Mouse (Mus musculus): ENCODE measurements around the gene Aagab. TPM values are rescaled to one million over a fixed set of nuclear protein-coding genes. Genes with fewer than 3 reads are reported as not detected.

Aagab gene
- polyA plus RNA-seq, 1 experiment from 2014 or later = 55.4 TPM

DNA sequence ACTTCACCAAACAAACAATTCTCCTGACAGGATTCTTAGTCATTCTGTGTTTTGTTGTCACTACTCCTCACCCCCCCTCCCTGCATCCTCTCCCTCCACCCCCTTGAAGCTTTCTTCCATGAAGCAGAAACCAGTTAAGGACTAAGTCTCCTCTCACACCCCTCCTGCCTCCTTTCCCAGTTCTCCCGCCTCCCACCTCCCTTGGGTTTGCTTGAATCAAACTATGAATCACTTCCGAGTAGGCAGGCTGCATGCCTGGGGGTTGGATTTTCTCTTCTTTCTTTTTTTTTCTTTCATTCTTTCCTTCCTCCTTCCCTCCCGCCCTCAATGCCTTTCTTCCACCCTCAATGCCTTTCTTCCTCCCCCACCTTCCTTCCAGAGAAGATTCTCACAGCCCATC lies 75.2 kb downstream of the Aagab start:
- Histone ChIP-seq H3K9me3 (ENCODE audit: control insufficient read depth, low read length) (no peaks in the 10 kb centered on the region), H3K36me3 (ENCODE audit: control insufficient read depth, insufficient read depth, low read length) (no peaks in the 10 kb centered on the region), H3K27me3 (ENCODE audit: control insufficient read depth, insufficient read depth, low read length) (no peaks in the 10 kb centered on the region), H3K4me2 (replicated peaks; ENCODE audit: low read depth, low read length) (no peak overlapping the region), H3K9ac (ENCODE audit: low read depth, low read length) (no peak overlapping the region), H3K4me1 (replicated peaks; ENCODE audit: control insufficient read depth, insufficient read depth, low read length) (no peaks in the 10 kb centered on the region), H3K4me3 (ENCODE audit: low read depth, low read length) (no peak overlapping the region), H3K27ac (ENCODE audit: low read depth, low read length) (no peak overlapping the region)
- ATAC-seq (ENCODE audit: low FRiP score) (no peak), DNase-seq (ENCODE audit: low spot score) (no peak)
- 76% methylated on average over 3 of the region's 3 CpGs for WGBS

DNA sequence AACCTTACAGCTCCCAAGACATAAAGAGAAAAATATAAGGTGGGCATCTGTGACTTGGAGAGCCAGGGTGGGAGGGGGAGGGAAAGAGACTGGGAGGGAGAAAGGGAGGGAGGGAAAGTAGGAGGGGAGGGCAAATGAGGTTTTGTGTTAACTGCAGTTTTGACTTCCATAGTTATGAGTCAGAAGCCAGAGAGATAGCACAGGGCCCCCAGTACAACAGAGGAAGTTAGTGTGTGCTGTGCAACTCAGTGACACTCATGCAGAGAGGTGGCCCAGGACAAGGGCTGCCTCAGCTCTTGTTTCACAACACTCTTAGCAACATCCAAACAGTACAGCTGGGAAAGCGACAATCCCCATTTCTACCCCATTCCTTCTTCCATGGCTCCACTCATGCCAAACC lies 75.6 kb downstream of the Aagab start:
- 86% methylated on average over 1 of the region's 1 CpGs for WGBS
- Histone ChIP-seq H3K9me3 (ENCODE audit: control insufficient read depth, low read length) (no peaks in the 10 kb centered on the region), H3K36me3 (ENCODE audit: control insufficient read depth, insufficient read depth, low read length) (no peaks in the 10 kb centered on the region), H3K27ac (ENCODE audit: low read depth, low read length) (no peak overlapping the region), H3K4me2 (replicated peaks; ENCODE audit: low read depth, low read length) (no peak overlapping the region), H3K4me3 (ENCODE audit: low read depth, low read length) (no peak overlapping the region), H3K9ac (ENCODE audit: low read depth, low read length) (no peak overlapping the region), H3K27me3 (ENCODE audit: control insufficient read depth, insufficient read depth, low read length) (no peaks in the 10 kb centered on the region), H3K4me1 (replicated peaks; ENCODE audit: control insufficient read depth, insufficient read depth, low read length) (no peaks in the 10 kb centered on the region)
- no peak for DNase-seq (ENCODE audit: low spot score)
- ATAC-seq (ENCODE audit: low FRiP score) = no peak

- ATAC-seq (ENCODE audit: low FRiP score) (no peak), DNase-seq (ENCODE audit: low spot score) (no peak)
- Histone ChIP-seq H3K4me2 (replicated peaks; ENCODE audit: low read depth, low read length) (no peak overlapping the region), H3K27ac (ENCODE audit: low read depth, low read length) (no peak overlapping the region), H3K4me3 (ENCODE audit: low read depth, low read length) (no peak overlapping the region), H3K36me3 (ENCODE audit: control insufficient read depth, insufficient read depth, low read length) (no peaks in the 10 kb centered on the region), H3K4me1 (replicated peaks; ENCODE audit: control insufficient read depth, insufficient read depth, low read length) (no peaks in the 10 kb centered on the region), H3K9ac (ENCODE audit: low read depth, low read length) (no peak overlapping the region), H3K9me3 (ENCODE audit: control insufficient read depth, low read length) (no peaks in the 10 kb centered on the region), H3K27me3 (ENCODE audit: control insufficient read depth, insufficient read depth, low read length) (no peaks in the 10 kb centered on the region)
- 89% methylated on average over 9 of the region's 9 CpGs for WGBS
These were observed 79.8 kb downstream of the Aagab start for GRCm38 (mm10) chr9:63682301-63682700.

GRCm38 (mm10) chr9:63682943-63683342 lies 80.5 kb downstream of the Aagab start:
- Histone ChIP-seq H3K9ac (ENCODE audit: low read depth, low read length) (no peak overlapping the region), H3K9me3 (ENCODE audit: control insufficient read depth, low read length) (no peaks in the 10 kb centered on the region), H3K4me3 (ENCODE audit: low read depth, low read length) (no peak overlapping the region), H3K27me3 (ENCODE audit: control insufficient read depth, insufficient read depth, low read length) (no peaks in the 10 kb centered on the region), H3K4me1 (replicated peaks; ENCODE audit: control insufficient read depth, insufficient read depth, low read length) (no peaks in the 10 kb centered on the region), H3K27ac (ENCODE audit: low read depth, low read length) (no peak overlapping the region), H3K4me2 (replicated peaks; ENCODE audit: low read depth, low read length) (no peak overlapping the region), H3K36me3 (ENCODE audit: control insufficient read depth, insufficient read depth, low read length) (no peaks in the 10 kb centered on the region)
- WGBS = 97% methylated on average over 2 of the region's 2 CpGs
- ATAC-seq (ENCODE audit: low FRiP score) (no peak), DNase-seq (ENCODE audit: low spot score) (no peak)

- ATAC-seq (ENCODE audit: low FRiP score) = no peak
- Histone ChIP-seq H3K27me3 (ENCODE audit: control insufficient read depth, insufficient read depth, low read length) (no peaks in the 10 kb centered on the region), H3K9ac (ENCODE audit: low read depth, low read length) (no peak overlapping the region), H3K27ac (ENCODE audit: low read depth, low read length) (no peak overlapping the region), H3K4me3 (ENCODE audit: low read depth, low read length) (no peak overlapping the region), H3K9me3 (ENCODE audit: control insufficient read depth, low read length) (no peaks in the 10 kb centered on the region), H3K4me1 (replicated peaks; ENCODE audit: control insufficient read depth, insufficient read depth, low read length) (no peaks in the 10 kb centered on the region), H3K36me3 (ENCODE audit: control insufficient read depth, insufficient read depth, low read length) (no peaks in the 10 kb centered on the region), H3K4me2 (replicated peaks; ENCODE audit: low read depth, low read length) (no peak overlapping the region)
- no peak for DNase-seq (ENCODE audit: low spot score)
- WGBS = 94% methylated on average over 6 of the region's 6 CpGs
These were observed 81.8 kb downstream of the Aagab start for GRCm38 (mm10) chr9:63684277-63684676.

DNA sequence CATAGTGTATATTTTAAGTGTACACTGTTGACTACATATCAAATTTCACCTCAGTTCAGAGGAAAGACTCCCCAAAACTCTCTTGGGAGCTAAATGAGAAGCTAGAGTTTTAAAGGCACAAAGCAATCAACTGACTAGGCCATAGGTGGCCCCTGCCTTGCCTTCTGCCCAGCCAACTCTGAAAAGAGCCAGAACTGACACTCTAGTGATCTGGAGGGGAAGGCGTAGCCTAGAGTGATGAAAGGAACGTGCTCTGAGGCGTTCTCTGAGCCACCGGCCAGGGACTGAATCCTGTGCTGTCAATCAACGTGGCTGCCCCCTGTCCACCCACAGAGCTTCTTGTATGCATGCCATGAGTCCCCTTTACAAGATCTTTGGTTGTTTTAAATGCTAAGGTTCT lies 82.9 kb downstream of the Aagab start:
- Histone ChIP-seq H3K4me3 (ENCODE audit: low read depth, low read length) (no peak overlapping the region), H3K27me3 (ENCODE audit: control insufficient read depth, insufficient read depth, low read length) (no peaks in the 10 kb centered on the region), H3K27ac (ENCODE audit: low read depth, low read length) (no peak overlapping the region), H3K4me1 (replicated peaks; ENCODE audit: control insufficient read depth, insufficient read depth, low read length) (no peaks in the 10 kb centered on the region), H3K9me3 (ENCODE audit: control insufficient read depth, low read length) (no peaks in the 10 kb centered on the region), H3K4me2 (replicated peaks; ENCODE audit: low read depth, low read length) (no peak overlapping the region), H3K9ac (ENCODE audit: low read depth, low read length) (no peak overlapping the region), H3K36me3 (ENCODE audit: control insufficient read depth, insufficient read depth, low read length) (0 out of 2 replicates have a peak, but pooled peaks cover 2% of the 10 kb centered on the region)
- DNase-seq (ENCODE audit: low spot score) = no peak
- no peak for ATAC-seq (ENCODE audit: low FRiP score)
- WGBS = 56% methylated on average over 5 of the region's 5 CpGs

DNA sequence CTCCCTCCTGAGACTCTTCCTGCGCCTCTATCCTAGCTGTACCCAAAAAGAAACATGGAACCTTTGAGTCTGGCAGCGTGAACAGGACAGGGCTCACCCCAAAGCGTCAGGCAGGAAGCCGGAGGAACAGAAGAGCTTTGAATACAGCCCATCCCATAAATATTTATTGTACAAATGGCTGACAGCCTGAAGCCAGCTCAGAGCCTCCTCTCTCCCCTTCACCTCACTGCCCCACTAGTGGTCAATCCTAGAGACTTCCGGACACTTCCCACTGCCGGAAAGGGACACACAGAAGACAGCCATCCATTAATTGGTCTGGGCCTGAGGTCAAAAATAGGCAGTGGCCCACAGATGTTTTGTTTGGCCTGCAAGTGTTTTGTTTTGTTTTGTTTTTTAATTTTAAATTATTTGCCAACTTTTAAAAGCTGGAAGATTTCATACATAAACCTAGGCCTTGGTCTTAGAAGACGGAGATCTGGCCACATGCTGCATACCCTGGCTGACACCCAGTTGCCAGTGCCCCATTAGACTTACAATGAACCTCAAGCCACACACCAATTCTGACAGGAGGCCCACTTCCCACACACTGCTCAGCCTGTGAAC lies 85.1 kb downstream of the Aagab start:
- 84% methylated on average over 7 of the region's 7 CpGs for WGBS
- H3K4me2 ChIP-seq (replicated peaks; ENCODE audit: low read depth, low read length) = no peak overlapping the region

GRCm38 (mm10) chr9:63690511-63690910 lies 88.1 kb downstream of the Aagab start:
- H3K4me1 ChIP-seq (replicated peaks; ENCODE audit: control insufficient read depth, insufficient read depth, low read length) = no peaks in the 10 kb centered on the region
- no peak overlapping the region for H3K9ac ChIP-seq (ENCODE audit: low read depth, low read length)
- H3K4me3 ChIP-seq (ENCODE audit: low read depth, low read length) = no peak overlapping the region
- no peak for DNase-seq (ENCODE audit: low spot score)
- ATAC-seq (ENCODE audit: low FRiP score) = no peak
- WGBS = 90% methylated on average over 1 of the region's 1 CpGs
- H3K27ac ChIP-seq (ENCODE audit: low read depth, low read length) = no peak overlapping the region
- H3K27me3 ChIP-seq (ENCODE audit: control insufficient read depth, insufficient read depth, low read length) = no peaks in the 10 kb centered on the region
- H3K4me2 ChIP-seq (replicated peaks; ENCODE audit: low read depth, low read length) = no peak overlapping the region
- H3K9me3 ChIP-seq (ENCODE audit: control insufficient read depth, low read length) = no peaks in the 10 kb centered on the region
- H3K36me3 ChIP-seq (ENCODE audit: control insufficient read depth, insufficient read depth, low read length) = 0 out of 2 replicates have a peak, but pooled peaks cover 3% of the 10 kb centered on the region

More for the DNA sequence above, 85.1 kb downstream of the Aagab start:
- no peaks in the 10 kb centered on the region for H3K9me3 ChIP-seq (ENCODE audit: control insufficient read depth, low read length)
- no peak overlapping the region for H3K4me3 ChIP-seq (ENCODE audit: low read depth, low read length)
- no peak for DNase-seq (ENCODE audit: low spot score)
- no peak for ATAC-seq (ENCODE audit: low FRiP score)
- H3K9ac ChIP-seq (ENCODE audit: low read depth, low read length) = no peak overlapping the region
- H3K27ac ChIP-seq (ENCODE audit: low read depth, low read length) = no peak overlapping the region
- no peaks in the 10 kb centered on the region for H3K27me3 ChIP-seq (ENCODE audit: control insufficient read depth, insufficient read depth, low read length)
- H3K4me1 ChIP-seq (replicated peaks; ENCODE audit: control insufficient read depth, insufficient read depth, low read length) = no peaks in the 10 kb centered on the region
- 0 out of 2 replicates have a peak, but pooled peaks cover 3% of the 10 kb centered on the region for H3K36me3 ChIP-seq (ENCODE audit: control insufficient read depth, insufficient read depth, low read length)

DNA sequence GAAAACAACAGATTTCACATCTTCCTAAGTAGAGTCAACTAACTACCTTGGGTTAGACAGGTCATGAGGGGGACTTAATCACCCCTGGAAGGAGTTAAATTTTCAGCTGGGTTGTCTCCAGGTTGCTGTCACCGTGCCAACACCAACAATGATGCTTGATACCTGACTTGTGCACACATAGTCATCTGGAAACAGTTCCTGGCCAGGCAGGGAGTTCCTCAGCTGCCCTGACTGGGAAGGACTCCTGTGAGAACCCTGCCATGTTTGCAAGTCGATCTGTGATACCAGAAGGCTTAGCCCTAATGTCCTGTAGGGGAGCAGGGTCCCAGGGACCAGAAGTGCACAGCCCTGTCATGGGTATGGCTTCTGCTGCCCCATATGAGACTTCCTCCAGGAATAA lies 89.5 kb downstream of the Aagab start:
- no peak overlapping the region for H3K4me3 ChIP-seq (ENCODE audit: low read depth, low read length)

More for the DNA sequence above, 89.5 kb downstream of the Aagab start:
- H3K9ac ChIP-seq (ENCODE audit: low read depth, low read length) = no peak overlapping the region
- H3K36me3 ChIP-seq (ENCODE audit: control insufficient read depth, insufficient read depth, low read length) = 0 out of 2 replicates have a peak, but pooled peaks cover 3% of the 10 kb centered on the region
- ATAC-seq (ENCODE audit: low FRiP score) (no peak), DNase-seq (ENCODE audit: low spot score) (no peak)
- no peaks in the 10 kb centered on the region for H3K27me3 ChIP-seq (ENCODE audit: control insufficient read depth, insufficient read depth, low read length)
- H3K4me1 ChIP-seq (replicated peaks; ENCODE audit: control insufficient read depth, insufficient read depth, low read length) = peaks cover 6% of the 10 kb centered on the region
- no peak overlapping the region for H3K4me2 ChIP-seq (replicated peaks; ENCODE audit: low read depth, low read length)
- no peak overlapping the region for H3K27ac ChIP-seq (ENCODE audit: low read depth, low read length)
- WGBS = 76% methylated on average over 2 of the region's 2 CpGs
- no peaks in the 10 kb centered on the region for H3K9me3 ChIP-seq (ENCODE audit: control insufficient read depth, low read length)

All from hindbrain, embryonic 11.5 days (tissue).